14 mouse cellular contexts compared by ENCODE assay signal in the genomic region with DNA sequence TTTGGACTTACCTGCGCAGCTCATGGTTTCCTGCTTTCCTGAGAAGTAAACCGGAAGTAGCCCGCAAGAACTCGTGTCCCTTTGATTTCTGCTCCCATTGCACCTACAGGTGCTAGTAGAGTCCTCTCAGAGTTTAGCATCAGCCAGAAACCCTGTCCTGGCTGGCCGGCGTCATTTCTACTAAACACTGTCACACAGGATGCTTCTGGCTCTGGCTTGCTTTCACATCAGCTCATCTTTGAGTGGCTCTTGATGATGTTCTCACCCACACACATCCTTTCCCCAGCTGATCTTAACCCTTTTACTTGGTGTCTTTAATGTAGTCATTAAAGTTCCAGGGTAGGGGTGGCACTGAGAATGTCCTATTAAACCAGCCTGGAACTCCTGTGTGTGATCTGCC. TPM values are rescaled to one million over a fixed set of nuclear protein-coding genes. Genes with fewer than 3 reads are reported as not detected.
"Had no signal": no experiment of that assay in that cellular context is flagged by ENCODE, and none has a peak within 500 bp of the region (broad histone marks: within the 10 kb centered on the region; RNA-seq: fewer than 3 reads in every experiment).

No protein-coding gene starts in this region.

- H3K4me2 ChIP-seq: limb, embryonic 15.5 days; liver, embryonic 12.5 days; lung, embryonic 15.5 days; midbrain, embryonic 12.5 days; stomach, embryonic 15.5 days had no signal

- H3K36me3 ChIP-seq: liver, embryonic 12.5 days; midbrain, embryonic 12.5 days; stomach, embryonic 15.5 days had no signal

- ATAC-seq: liver, embryonic 12.5 days; midbrain, embryonic 16.5 days had no signal

- H3K9me3 ChIP-seq: limb, embryonic 15.5 days; liver, embryonic 12.5 days; lung, embryonic 15.5 days; midbrain, embryonic 12.5 days; stomach, embryonic 15.5 days had no signal

- H3K4me3 ChIP-seq: left cerebral cortex, adult 2 months; limb, embryonic 15.5 days; liver, embryonic 12.5 days; lung, embryonic 15.5 days; midbrain, embryonic 12.5 days; stomach, embryonic 15.5 days had no signal

- DNase-seq: kidney, adult 18-20 months; kidney, postnatal 14 days; lung, postnatal 14 days; right cerebral cortex, adult 18-20 months; right cerebral cortex, postnatal 25 days had no signal

- H3K4me1 ChIP-seq: liver, embryonic 12.5 days; lung, embryonic 15.5 days; midbrain, embryonic 12.5 days had no signal

- H3K9ac ChIP-seq: limb, embryonic 15.5 days; liver, embryonic 12.5 days; lung, embryonic 15.5 days; midbrain, embryonic 12.5 days; stomach, embryonic 15.5 days had no signal

- H3K27ac ChIP-seq: left cerebral cortex, adult 2 months; limb, embryonic 15.5 days; liver, embryonic 12.5 days; lung, embryonic 15.5 days; midbrain, embryonic 12.5 days; stomach, embryonic 15.5 days had no signal

- H3K27me3 ChIP-seq: limb, embryonic 15.5 days; lung, embryonic 15.5 days; midbrain, embryonic 12.5 days; stomach, embryonic 15.5 days had no signal

RNA-seq across cellular contexts. Expression of a gene that starts 15.5 kb away (rescaled TPM):
- total RNA-seq: megakaryocyte-erythroid progenitor cell, adult 5-6 weeks had no signal
- polyA plus RNA-seq: liver, embryonic 12.5 days; liver, embryonic 16.5 days had no signal
